Mouse (Mus musculus) liver, adult 2 months (tissue): Measurements from ENCODE around the gene Fubp1. TPM values are rescaled to one million over a fixed set of nuclear protein-coding genes. Genes with fewer than 3 reads are reported as not detected.

Experiments used
- DNase-seq: peaks from one replicate; pipeline ENCODE4 v3.0.0-alpha.2; 2011; ENCODE audit warnings: low read depth, low spot score; ENCODE audit errors: extremely low read depth
- H3K27ac ChIP-seq: fragments of 200-500 bp; replicated peaks from 2 replicates; pipeline ENCODE4 v1.5.1; 2012; ENCODE audit warnings: low read depth, mild to moderate bottlenecking, control low read depth, inconsistent platforms, low read length; ENCODE audit not compliant: insufficient read depth
- H3K27me3 ChIP-seq: fragments of 200-500 bp; 2 replicates; pipeline ENCODE4 v1.6.1; 2012; ENCODE audit warnings: mild to moderate bottlenecking, moderate library complexity, low read length, inconsistent platforms; ENCODE audit not compliant: control insufficient read depth, insufficient read depth
- H3K36me3 ChIP-seq: fragments of 200-500 bp; 2 replicates; pipeline ENCODE4 v1.6.1; 2012; ENCODE audit warnings: low read length, inconsistent platforms; ENCODE audit not compliant: control insufficient read depth, insufficient read depth
- H3K4me1 ChIP-seq: fragments of 200-500 bp; 2 replicates; pipeline ENCODE4 v1.6.1; 2011; ENCODE audit warnings: low read length; ENCODE audit not compliant: control insufficient read depth, insufficient read depth
- H3K4me3 ChIP-seq: fragments of 200-500 bp; 2 replicates; pipeline ENCODE4 v1.5.1; 2011; ENCODE audit warnings: low read depth, mild to moderate bottlenecking, control low read depth, low read length, moderate library complexity; ENCODE audit not compliant: insufficient read depth
- H3K79me2 ChIP-seq: fragments of 200-500 bp; 2 replicates; pipeline ENCODE4 v1.6.1; 2012; ENCODE audit warnings: inconsistent platforms, mild to moderate bottlenecking, low read length, moderate library complexity; ENCODE audit not compliant: control insufficient read depth, insufficient read depth
- H3K9ac ChIP-seq: fragments of 200-500 bp; 2 replicates; pipeline ENCODE4 v1.6.1; 2012; ENCODE audit warnings: low read depth, mild to moderate bottlenecking, control low read depth, inconsistent platforms, low read length
- CTCF ChIP-seq: fragments of 200-500 bp; IDR thresholded peaks from 2 replicates; pipeline ENCODE4 v1.5.1; 2011; ENCODE audit warnings: low read depth, low read length, control low read depth
- POLR2A ChIP-seq: fragments of 200-500 bp; IDR thresholded peaks from 2 replicates; pipeline ENCODE4 v1.6.1; 2011; ENCODE audit warnings: low read length, control low read depth; ENCODE audit not compliant: insufficient read depth; ENCODE audit errors: extremely low read depth
- WGBS: fragments of 180-500 bp; shearing (Covaris S2); methylation state at CpG from one replicate; pipeline ENCODE4 v1.1.7; 2018; 5-methylcytosine and 5-hydroxymethylcytosine counted together
- polyA plus RNA-seq: library from polyadenylated mRNA; depleted of rRNA; stranded (reverse); fragments of >200 nt; gene quantifications from 2 replicates; pipeline ENCODE4 v1.2.3, GENCODE M21; 2012
- total RNA-seq: library from RNA; depleted of rRNA; stranded (reverse); fragments of >200 nt; gene quantifications from 2 replicates; pipeline ENCODE4 v1.2.3, GENCODE M21; 2014

Fubp1 gene
- total and polyA plus RNA-seq, 2 experiments: 28.1 to 61.9 TPM

- Histone ChIP-seq H3K4me1 (peaks cover 4% of the 10 kb centered on the region), H3K27ac (no peak overlapping the region), H3K79me2 (peaks cover 6% of the 10 kb centered on the region; the same call in 1 of the 2 replicates), H3K36me3 (no peaks in the 10 kb centered on the region), H3K27me3 (no peaks in the 10 kb centered on the region), H3K4me3 (no peak overlapping the region), H3K9ac (no peak overlapping the region)
- 78% methylated on average over 6 of the region's 6 CpGs for WGBS
- TF ChIP-seq POLR2A (no peak), CTCF (no peak)
- no peak for DNase-seq
Observed at GRCm38 (mm10) chr3:152203411-152203810, 6.8 kb upstream of the Fubp1 start.

- Histone ChIP-seq H3K27ac (no peak overlapping the region), H3K79me2 (peaks cover 8% of the 10 kb centered on the region; the same call in 1 of the 2 replicates), H3K9ac (no peak overlapping the region), H3K27me3 (no peaks in the 10 kb centered on the region), H3K4me3 (no peak overlapping the region), H3K36me3 (no peaks in the 10 kb centered on the region), H3K4me1 (peaks cover 6% of the 10 kb centered on the region)
- no peak for TF ChIP-seq POLR2A
- TF ChIP-seq CTCF: no peak
- no peak for DNase-seq
- WGBS: 81% methylated on average over 3 of the region's 3 CpGs
Observed at GRCm38 (mm10) chr3:152203996-152204395, 6.2 kb upstream of the Fubp1 start.

- Histone ChIP-seq H3K79me2 (peaks cover 6% of the 10 kb centered on the region; the same call in 1 of the 2 replicates), H3K4me1 (peaks cover 8% of the 10 kb centered on the region), H3K27me3 (no peaks in the 10 kb centered on the region), H3K9ac (no peak overlapping the region), H3K4me3 (no peak overlapping the region), H3K27ac (no peak overlapping the region), H3K36me3 (no peaks in the 10 kb centered on the region)
- no peak for DNase-seq
- 88% methylated on average over 3 of the region's 3 CpGs for WGBS
- TF ChIP-seq CTCF (no peak), POLR2A (no peak)
Observed at GRCm38 (mm10) chr3:152204577-152204976, 5.6 kb upstream of the Fubp1 start.

GRCm38 (mm10) chr3:152207156-152207555 lies 3.1 kb upstream of the Fubp1 start:
- TF ChIP-seq POLR2A: no peak
- TF ChIP-seq CTCF: no peak
- peaks cover 8% of the 10 kb centered on the region for H3K4me1 ChIP-seq
- peaks cover 21% of the 10 kb centered on the region for H3K79me2 ChIP-seq
- no peak overlapping the region for H3K9ac ChIP-seq
- H3K27me3 ChIP-seq: no peaks in the 10 kb centered on the region
- no peak overlapping the region for H3K27ac ChIP-seq
- DNase-seq: no peak
- WGBS: 97% methylated on average over 4 of the region's 4 CpGs
- no peaks in the 10 kb centered on the region for H3K36me3 ChIP-seq
- H3K4me3 ChIP-seq: no peak overlapping the region

- TF ChIP-seq POLR2A (no peak), CTCF (no peak)
- H3K79me2 ChIP-seq: peaks cover 27% of the 10 kb centered on the region
- 56% methylated on average over 7 of the region's 7 CpGs for WGBS
Observed at GRCm38 (mm10) chr3:152208096-152208885, 1.9 kb upstream of the Fubp1 start.

More at GRCm38 (mm10) chr3:152208096-152208885, 1.9 kb upstream of the Fubp1 start:
- Histone ChIP-seq H3K4me3 (no peak overlapping the region; the same call in 1 of the 2 replicates), H3K36me3 (no peaks in the 10 kb centered on the region), H3K27ac (peak overlapping the region; percentile 35), H3K4me1 (peaks cover 15% of the 10 kb centered on the region), H3K27me3 (no peaks in the 10 kb centered on the region), H3K9ac (no peak overlapping the region)
- DNase-seq: peak; percentile 53
